Mouse (Mus musculus): ENCODE measurements around the gene Scap. TPM values are rescaled to one million over a fixed set of nuclear protein-coding genes. Genes with fewer than 3 reads are reported as not detected.

Scap gene
- 23.6 and 25.0 TPM in 2 replicates for polyA plus RNA-seq (2012; rRNA removed)

GRCm38 (mm10) chr9:110333135-110333895, at the start of gene Scap:
TSS of gene Scap (plus strand) at chr9:110333288.
- DNase-seq (ENCODE audit: low read depth, low spot score) = peak; percentile 60
- WGBS = under 1% methylated on average over 74 of the region's 78 CpGs

DNA sequence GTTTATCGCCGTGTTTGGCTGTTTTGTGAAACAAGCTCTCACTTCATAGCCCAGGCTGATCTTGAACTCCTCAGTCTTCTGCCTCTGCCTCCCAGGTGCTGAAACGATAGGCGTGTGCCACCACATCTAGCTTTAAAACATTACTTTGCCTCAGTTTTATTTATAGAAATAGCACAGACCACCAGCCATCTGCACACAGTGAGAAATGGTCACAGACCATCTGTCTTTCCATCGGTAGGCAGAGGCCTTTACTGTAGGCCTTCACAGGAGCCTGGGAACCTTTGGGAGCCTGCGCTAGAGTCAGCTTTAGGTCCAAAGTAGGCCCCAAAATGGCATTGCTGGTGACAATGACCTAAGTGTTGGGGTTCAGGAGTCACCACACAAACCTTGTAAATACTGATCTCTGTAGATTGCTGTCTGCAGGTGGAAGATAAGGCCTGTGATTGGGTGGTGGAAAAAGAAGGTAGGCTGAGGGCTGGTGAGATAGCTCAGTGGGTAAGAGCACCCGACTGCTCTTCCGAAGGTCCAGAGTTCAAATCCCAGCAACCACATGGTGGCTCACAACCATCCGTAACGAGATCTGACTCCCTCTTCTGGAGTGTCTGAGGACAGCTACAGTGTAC, 48.9 kb upstream of the Scap start:
- no peak for DNase-seq (ENCODE audit: low read depth, low spot score)
- WGBS = 93% methylated on average over 10 of the region's 10 CpGs

DNA sequence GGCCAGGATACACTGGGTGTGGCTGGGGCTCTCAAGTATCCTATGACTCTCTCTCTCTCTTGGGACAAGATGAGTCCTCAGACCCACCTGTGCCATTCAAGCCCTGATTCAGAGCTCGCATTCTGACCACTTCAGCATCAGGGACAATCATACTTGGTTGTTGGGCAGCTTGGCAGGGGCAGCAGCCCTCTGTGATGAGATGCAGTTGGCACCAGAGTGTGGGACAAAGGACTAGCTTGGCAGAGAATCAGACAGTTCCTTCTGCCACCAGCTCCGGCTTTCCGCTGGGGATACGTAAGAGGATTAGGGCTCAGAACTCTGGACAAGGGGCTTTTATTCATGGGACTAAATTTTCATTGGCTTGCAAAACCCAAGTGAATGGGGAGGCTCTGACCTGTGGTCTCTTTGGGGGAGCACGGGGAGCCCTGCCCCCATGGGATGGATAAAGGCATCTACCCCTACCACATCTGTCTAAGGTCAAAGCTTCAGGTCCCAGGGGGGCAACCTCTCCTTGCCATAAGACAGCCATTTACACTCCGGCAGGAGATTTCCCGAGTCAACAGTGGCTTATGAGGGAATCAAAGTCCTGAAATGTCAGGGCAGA, 45.7 kb upstream of the Scap start:
- 79% methylated on average over 7 of the region's 7 CpGs for WGBS
- DNase-seq (ENCODE audit: low read depth, low spot score) = no peak

DNA sequence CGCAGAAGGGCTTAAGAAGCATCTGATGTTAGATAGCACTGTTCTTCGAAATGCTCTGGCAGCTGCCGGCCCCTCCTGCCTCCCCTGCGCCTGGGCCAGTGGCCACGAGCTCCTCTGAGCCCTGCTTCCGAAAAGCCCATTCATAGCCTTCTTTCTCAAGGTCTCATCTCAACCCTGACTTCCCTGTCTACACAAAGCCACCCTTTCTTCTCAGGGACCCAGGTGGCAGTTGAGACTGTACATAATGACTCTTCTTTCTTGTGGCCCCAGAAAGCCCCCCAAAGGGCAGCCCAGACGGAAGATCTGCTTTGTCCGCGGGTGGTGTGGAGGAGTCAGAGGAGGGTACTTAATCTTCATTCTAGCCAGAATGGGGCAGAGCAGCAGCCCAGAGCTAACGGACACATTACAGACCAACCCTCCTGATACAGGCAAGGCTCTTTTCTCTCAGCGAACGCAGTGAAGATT, 39.8 kb upstream of the Scap start:
- no peak for DNase-seq (ENCODE audit: low read depth, low spot score)
- WGBS = 67% methylated on average over 12 of the region's 12 CpGs

GRCm38 (mm10) chr9:110293873-110294415, 39.1 kb upstream of the Scap start:
- WGBS = 84% methylated on average over 13 of the region's 13 CpGs
- DNase-seq (ENCODE audit: low read depth, low spot score) = no peak

GRCm38 (mm10) chr9:110294786-110295185, 38.3 kb upstream of the Scap start:
- 19% methylated on average over 3 of the region's 3 CpGs for WGBS

GRCm38 (mm10) chr9:110296867-110297627, 36.0 kb upstream of the Scap start:
- WGBS = 3% methylated on average over 5 of the region's 5 CpGs
- DNase-seq (ENCODE audit: low read depth, low spot score) = peak; percentile 59

More at GRCm38 (mm10) chr9:110294786-110295185, 38.3 kb upstream of the Scap start:
- DNase-seq (ENCODE audit: low read depth, low spot score) = no peak

DNA sequence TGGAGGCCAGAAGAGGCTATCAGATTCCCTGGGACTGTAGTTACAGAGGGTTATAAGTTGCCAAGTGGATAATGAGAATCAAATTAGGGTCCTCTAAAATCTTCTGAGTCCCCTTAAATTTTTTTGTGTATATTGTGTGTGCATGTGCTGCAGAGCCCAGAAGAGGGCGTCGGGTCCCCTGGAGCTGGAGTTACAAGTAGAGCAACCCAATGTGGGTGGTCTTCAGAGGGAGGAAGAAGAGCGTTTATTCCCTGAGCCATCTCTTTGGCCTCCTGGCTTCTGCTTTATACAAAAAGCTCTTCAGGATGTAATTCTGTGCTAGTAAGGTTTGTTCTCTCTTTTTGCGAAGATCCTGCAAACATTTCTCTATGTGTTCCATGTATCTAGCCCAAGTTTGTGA, 28.6 kb upstream of the Scap start:
- WGBS = 3% methylated on average over 4 of the region's 4 CpGs
- DNase-seq (ENCODE audit: low read depth, low spot score) = no peak

DNA sequence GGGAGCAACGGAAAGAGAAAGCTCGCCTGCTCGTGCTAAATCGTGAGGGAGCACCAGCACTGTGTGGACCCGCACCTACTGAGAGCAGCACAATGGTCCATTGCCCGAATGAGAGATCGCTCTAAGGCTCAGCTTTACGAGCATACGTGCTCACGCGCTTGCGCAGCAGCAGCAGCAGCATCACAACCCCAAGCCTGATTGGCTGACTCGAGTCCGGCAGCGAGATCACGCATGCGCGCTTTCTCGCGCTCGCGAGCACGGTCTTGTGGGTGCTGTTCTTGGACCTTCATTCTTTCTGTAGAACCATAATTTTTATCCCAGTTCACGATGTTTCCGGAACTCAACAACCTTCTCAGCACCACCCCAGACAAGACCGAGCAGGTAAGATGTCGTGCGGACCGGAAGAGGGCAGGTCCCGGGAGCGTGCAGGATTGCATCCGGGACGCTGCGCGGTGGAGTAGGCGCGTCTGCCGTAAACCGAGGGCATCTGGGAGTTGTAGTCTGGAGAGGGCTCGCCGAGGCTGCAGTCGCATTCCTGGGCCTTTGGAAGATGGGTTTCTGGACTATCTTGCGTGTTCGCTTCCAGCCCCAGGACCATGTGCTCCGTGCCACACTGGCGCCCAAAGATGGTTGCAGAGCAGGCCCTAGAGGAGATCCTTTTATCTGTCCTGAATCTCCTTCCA, 28.0 kb upstream of the Scap start, which contains the start of gene Elp6:
TSS of gene Elp6 (plus strand) at position 205 of the 683 bp plus-strand sequence.
- WGBS = under 1% methylated on average over 46 of the region's 46 CpGs

GRCm38 (mm10) chr9:110306371-110306770, 26.7 kb upstream of the Scap start:
- no peak for DNase-seq (ENCODE audit: low read depth, low spot score)

More for the DNA sequence above, 28.0 kb upstream of the Scap start, which contains the start of gene Elp6:
- peak; percentile 84 for DNase-seq (ENCODE audit: low read depth, low spot score)

DNA sequence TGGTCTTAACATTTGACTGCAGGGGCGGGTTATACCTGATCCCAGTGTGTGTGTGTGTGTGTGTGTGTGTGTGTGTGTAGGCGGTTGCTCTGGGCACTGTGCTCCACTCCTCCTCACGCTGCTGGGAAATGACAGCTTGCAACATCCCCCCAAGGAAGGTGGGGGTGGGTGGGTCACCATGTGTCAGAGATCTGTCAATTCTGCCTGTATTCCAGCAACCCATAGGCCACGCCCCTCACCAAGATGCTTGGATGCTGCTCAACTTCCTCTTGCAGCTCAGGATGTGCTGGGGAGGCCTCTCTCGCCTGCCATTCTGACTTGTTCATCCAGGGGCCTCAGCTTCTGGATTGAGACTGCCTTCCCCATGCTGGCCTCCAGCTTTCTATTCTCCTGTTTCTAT, 18.4 kb upstream of the Scap start:
- DNase-seq (ENCODE audit: low read depth, low spot score) = no peak
- 80% methylated on average over 5 of the region's 5 CpGs for WGBS

More at GRCm38 (mm10) chr9:110306371-110306770, 26.7 kb upstream of the Scap start:
- 94% methylated on average over 5 of the region's 5 CpGs for WGBS

- 88% methylated on average over 6 of the region's 6 CpGs for WGBS
- DNase-seq (ENCODE audit: low read depth, low spot score) = no peak
Measured at GRCm38 (mm10) chr9:110315410-110315809, 17.7 kb upstream of the Scap start.

DNA sequence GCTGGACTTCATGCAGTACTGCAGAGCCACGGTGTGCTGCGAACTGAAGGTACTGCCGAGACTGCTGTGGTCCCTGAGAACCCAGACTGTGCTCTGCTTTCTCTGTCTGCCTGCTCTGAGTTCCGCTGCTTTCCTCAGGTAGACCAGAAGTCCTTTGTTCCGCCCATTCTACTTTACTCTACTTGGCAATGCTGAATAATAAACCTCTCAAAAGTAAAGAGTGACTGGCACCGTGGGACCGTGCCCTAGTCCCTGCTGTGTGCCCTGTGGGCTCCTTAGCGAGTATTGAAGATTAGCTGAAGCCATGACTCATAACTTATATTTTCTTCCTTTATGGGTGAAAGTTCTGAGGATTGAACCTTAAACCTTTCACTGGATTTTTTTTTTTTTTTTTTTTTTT, 17.2 kb upstream of the Scap start:
- no peak for DNase-seq (ENCODE audit: low read depth, low spot score)
- 66% methylated on average over 8 of the region's 8 CpGs for WGBS

GRCm38 (mm10) chr9:110316503-110316902, 16.6 kb upstream of the Scap start:
- WGBS = 80% methylated on average over 8 of the region's 8 CpGs
- DNase-seq (ENCODE audit: low read depth, low spot score) = no peak

DNA sequence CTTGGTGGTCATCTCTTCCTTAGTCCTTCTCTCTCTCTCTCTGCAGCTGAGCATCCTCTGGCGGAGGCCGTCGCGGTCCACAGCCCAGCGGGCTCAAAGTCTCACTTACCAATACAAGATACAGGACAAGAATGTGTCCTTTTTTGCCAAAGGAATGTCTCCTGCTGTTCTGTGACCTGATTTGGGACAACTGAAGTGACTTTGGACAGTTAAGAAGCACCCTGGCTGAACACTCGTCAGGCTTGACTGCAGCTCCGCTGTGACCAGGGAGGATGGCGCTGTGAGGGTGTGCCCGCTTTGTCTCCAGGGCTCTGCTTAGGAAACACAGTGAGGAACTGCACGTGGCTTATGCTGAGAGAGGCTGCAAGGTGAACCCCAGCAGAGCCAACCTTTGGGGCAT, 12.3 kb upstream of the Scap start:
- WGBS = 91% methylated on average over 10 of the region's 10 CpGs
- no peak for DNase-seq (ENCODE audit: low read depth, low spot score)

DNA sequence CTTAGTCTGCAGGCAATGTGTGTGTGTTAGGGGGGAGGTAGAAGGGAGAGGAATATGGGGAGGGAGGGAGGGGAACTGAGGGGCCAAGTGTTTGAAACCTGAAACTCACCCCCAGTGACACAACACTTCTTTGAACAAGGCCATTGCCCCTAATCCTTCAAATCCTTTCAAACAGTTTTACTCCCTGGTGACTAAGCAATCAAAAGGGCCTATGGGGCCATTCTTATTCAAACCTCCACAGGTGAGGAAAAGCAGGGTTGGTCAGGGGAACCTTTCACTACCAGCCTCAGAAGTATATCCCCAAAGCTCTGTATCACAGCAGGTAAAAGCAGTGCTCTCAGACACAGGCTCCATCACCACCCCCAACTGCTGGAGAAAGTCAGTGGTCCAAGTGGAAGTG, 10.1 kb upstream of the Scap start:
- no peak for DNase-seq (ENCODE audit: low read depth, low spot score)

- 81% methylated on average over 1 of the region's 1 CpGs for WGBS
- no peak for DNase-seq (ENCODE audit: low read depth, low spot score)
Measured at GRCm38 (mm10) chr9:110324181-110324580, 8.9 kb upstream of the Scap start.

DNA sequence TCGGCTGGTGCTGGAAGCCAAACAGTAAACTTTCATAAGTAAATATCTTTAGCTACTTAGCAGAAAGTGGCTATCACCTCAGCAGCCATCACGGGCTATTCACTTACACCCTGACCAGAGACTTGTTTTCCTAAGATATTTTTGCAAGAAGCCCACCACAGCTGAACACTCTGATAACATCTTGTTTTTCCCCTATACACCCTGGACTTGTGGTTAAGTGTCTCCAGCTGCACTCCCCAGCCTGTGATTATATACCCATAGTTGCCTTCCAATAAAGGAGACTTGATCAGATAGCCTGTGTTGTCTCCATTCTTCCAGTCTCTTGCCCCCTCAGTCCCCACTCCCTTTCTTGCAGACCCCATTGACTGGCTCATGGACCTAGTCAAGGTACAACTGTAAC, 4.9 kb upstream of the Scap start:
- DNase-seq (ENCODE audit: low read depth, low spot score) = no peak
- WGBS = 65% methylated on average over 2 of the region's 2 CpGs

All from large intestine, adult 2 months (tissue).